Mouse (Mus musculus): ENCODE measurements around the gene Ubac1. TPM values are rescaled to one million over a fixed set of nuclear protein-coding genes. Genes with fewer than 3 reads are reported as not detected.

The Ubac1 gene
- polyA plus RNA-seq, 1 experiment from 2014 or later, result 93.6 TPM

DNA sequence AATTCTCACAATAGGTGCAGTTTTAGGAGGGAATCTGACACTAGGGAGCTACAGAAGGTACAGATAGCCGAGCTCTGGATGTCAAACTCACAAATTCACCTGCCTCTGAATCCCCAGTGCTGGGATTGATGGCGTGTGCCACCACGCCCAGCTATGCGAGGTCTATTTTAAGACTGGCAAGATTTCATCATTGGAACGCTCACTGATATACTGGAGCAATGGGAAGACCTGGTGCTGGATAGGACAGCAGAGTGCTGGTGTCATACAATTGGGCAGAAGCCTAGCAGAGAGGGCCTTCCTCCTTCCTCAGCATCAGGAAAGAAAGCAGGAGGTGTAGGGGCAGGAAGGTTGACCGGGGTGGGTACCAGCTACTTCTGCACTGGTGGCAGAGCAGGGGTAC lies 33.7 kb downstream of the Ubac1 start:
- H3K4me2 ChIP-seq, result no peak overlapping the region
- 83% methylated on average over 6 of the region's 6 CpGs for WGBS
- H3K27ac ChIP-seq, result no peak overlapping the region
- H3K27me3 ChIP-seq, result no peaks in the 10 kb centered on the region
- no peak for ATAC-seq (ENCODE audit: insufficient number of reproducible peaks, insufficient read depth, low FRiP score, low TSS enrichment, low read depth)
- no peak overlapping the region for H3K9ac ChIP-seq
- H3K9me3 ChIP-seq, result no peaks in the 10 kb centered on the region
- peaks cover 7% of the 10 kb centered on the region for H3K4me1 ChIP-seq
- no peak overlapping the region for H3K4me3 ChIP-seq
- no peaks in the 10 kb centered on the region for H3K36me3 ChIP-seq

DNA sequence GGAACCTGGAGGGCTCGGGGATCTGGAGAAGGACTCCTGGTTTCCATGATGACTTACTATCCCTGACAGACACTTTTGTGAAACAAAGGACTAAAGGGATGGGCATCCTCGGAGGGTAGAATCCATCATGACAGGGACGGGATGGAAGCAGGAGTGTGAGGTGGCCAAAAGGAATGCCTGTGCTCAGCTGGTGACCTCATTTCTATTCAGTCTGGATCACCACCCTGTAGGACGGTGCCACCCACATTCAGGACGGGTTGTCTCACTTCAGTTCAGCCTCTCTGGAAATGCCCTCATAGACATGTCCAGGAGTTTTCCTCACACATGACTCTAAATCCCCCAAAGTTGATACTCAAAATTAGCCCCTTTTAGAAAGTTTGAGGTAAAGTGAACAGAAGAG lies 34.9 kb downstream of the Ubac1 start:
- no peak overlapping the region for H3K27ac ChIP-seq
- no peak overlapping the region for H3K4me3 ChIP-seq
- H3K4me1 ChIP-seq, result peaks cover 8% of the 10 kb centered on the region
- no peaks in the 10 kb centered on the region for H3K9me3 ChIP-seq
- no peaks in the 10 kb centered on the region for H3K27me3 ChIP-seq
- H3K9ac ChIP-seq, result no peak overlapping the region
- no peak for ATAC-seq (ENCODE audit: insufficient number of reproducible peaks, insufficient read depth, low FRiP score, low TSS enrichment, low read depth)
- WGBS, result 73% methylated on average over 5 of the region's 5 CpGs
- no peaks in the 10 kb centered on the region for H3K36me3 ChIP-seq
- no peak overlapping the region for H3K4me2 ChIP-seq

DNA sequence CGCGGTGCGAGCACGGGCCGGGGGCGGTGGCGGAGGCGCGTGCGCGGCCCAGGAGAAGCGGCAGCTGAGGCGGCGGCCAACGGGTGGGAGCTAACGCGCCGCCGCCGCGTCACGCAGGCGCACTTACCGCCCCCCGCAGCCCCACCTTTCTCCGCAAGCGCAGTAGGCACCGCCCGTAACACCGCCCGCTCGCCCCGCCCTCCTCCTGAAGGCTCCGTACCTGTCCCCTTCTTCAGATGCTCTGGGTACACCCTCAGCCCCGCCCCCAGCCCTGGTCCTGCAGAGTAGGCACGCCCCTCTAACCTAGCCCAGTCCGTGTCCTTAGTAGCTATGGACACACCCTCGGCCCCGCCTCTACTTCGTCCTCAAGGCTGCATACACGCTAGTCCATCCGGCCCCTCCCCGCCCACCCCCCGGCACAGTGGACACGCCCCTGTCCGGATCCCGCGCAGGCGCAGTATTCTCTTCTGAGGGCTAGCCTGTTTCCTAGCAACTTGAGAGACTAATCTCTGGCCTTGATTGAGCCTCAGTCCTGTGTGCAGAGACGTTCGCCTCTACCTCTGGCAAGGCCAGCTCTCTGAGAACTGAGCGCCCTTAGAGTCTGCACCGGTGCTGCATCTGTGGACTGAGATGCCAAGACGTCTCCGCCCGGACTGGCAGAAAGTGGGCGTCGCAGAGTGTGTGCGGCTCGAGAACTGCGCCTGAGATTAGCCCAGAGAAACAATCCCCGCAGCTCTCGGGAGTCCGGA lies 38.2 kb downstream of the Ubac1 start, which contains the start of gene Camsap1:
TSS of gene Camsap1 (minus strand) at position 124 of the 749 bp plus-strand sequence.
- no peaks in the 10 kb centered on the region for H3K27me3 ChIP-seq
- H3K36me3 ChIP-seq, result no peaks in the 10 kb centered on the region
- peak; percentile 99 for ATAC-seq (ENCODE audit: insufficient number of reproducible peaks, insufficient read depth, low FRiP score, low TSS enrichment, low read depth)
- WGBS, result under 1% methylated on average over 53 of the region's 64 CpGs
- peak within 1 kb of the TSS; percentile 90 for H3K4me2 ChIP-seq
- H3K9ac ChIP-seq, result peak within 1 kb of the TSS; percentile 97
- peak within 1 kb of the TSS; percentile 96 for H3K4me3 ChIP-seq
- H3K27ac ChIP-seq, result peak within 1 kb of the TSS; percentile 93
- peaks cover 34% of the 10 kb centered on the region for H3K4me1 ChIP-seq
- no peaks in the 10 kb centered on the region for H3K9me3 ChIP-seq

DNA sequence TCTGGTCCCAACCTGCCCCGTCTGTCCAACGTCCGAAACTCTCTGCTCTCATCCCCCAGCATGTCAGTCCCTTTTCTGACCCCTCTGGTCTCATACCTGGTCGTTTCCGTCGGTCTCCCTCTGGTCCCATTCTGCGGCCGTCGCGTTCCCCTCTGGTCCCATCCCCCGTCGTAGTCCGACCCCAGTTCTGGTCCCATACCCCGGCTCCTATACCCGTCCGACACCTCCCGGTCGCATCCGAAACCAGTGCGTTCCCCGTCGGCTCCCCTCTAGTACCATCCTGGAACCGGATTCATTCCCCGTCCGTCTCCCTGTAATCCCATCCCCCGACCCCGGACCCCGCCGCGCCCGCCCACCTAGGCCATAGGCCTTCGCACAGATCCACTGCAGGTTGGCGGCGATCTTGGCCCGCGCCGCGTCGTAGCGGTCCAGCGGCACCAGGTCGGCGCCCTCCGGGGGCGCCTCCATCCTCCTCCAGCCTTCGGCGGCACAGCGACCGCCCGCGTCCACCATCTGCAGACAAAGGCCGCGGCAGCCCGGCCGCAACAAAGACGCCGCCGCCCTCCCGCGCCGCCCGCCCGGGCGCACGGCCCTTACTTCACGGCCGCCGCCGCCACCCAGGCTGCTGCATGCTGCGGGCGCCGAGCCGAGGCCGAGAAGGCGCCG lies 39.0 kb downstream of the Ubac1 start:
- peaks cover 40% of the 10 kb centered on the region for H3K4me1 ChIP-seq
- peak overlapping the region; percentile 93 for H3K27ac ChIP-seq
- peak overlapping the region; percentile 97 for H3K9ac ChIP-seq
- no peaks in the 10 kb centered on the region for H3K36me3 ChIP-seq
- ATAC-seq (ENCODE audit: insufficient number of reproducible peaks, insufficient read depth, low FRiP score, low TSS enrichment, low read depth), result 0 out of 2 replicates have a peak, but pooled peaks have one; percentile 8
- peak overlapping the region; percentile 90 for H3K4me2 ChIP-seq
- no peaks in the 10 kb centered on the region for H3K27me3 ChIP-seq
- H3K4me3 ChIP-seq, result peak overlapping the region; percentile 96
- WGBS, result under 1% methylated on average over 69 of the region's 76 CpGs
- no peaks in the 10 kb centered on the region for H3K9me3 ChIP-seq

DNA sequence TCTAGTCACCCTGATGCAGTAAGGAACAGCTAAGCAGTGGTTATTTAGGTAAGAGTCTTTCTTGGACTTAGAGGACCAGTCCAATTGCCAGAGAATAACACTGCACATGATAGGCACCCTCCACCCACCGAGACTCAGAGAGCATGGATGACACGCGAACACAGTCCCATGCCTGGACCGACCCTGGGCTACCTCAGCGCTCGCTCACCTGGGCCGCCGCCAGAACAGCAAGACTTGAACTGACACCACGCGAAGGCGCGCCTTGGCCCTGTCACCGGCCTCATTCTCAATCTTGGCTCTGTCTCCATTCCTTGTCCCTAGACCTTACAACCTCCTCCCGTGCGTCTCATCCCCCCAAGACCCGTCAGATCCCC lies 39.5 kb downstream of the Ubac1 start:
- peak overlapping the region; percentile 93; the same call in 1 of the 2 replicates for H3K27ac ChIP-seq
- 0% methylated on average over 16 of the region's 16 CpGs for WGBS
- H3K27me3 ChIP-seq, result no peaks in the 10 kb centered on the region
- peak overlapping the region; percentile 97 for H3K9ac ChIP-seq
- no peak for ATAC-seq (ENCODE audit: insufficient number of reproducible peaks, insufficient read depth, low FRiP score, low TSS enrichment, low read depth)
- H3K4me1 ChIP-seq, result peaks cover 40% of the 10 kb centered on the region
- H3K36me3 ChIP-seq, result no peaks in the 10 kb centered on the region
- no peaks in the 10 kb centered on the region for H3K9me3 ChIP-seq
- H3K4me2 ChIP-seq, result peak overlapping the region; percentile 90
- H3K4me3 ChIP-seq, result peak overlapping the region; percentile 96

DNA sequence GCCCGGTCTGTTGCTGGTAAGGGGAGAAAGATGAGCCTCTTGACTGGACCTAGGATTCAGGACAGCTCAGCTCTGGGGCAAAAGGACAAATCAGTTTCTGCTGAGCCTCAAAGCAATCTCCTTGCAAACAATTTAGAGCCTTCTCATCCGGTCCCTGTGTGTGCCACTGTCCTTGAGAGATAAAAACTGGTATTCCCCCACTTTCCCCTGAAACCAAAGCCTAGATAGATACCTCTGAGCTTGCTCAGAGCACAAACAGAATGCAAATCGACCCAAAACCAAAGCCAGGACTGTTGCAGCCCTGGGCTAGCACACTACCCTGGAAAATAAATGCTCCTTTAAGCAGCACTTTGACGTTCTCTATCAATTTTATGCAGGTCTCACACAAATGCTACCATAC lies 42.5 kb downstream of the Ubac1 start:
- no peak for ATAC-seq (ENCODE audit: insufficient number of reproducible peaks, insufficient read depth, low FRiP score, low TSS enrichment, low read depth)
- no peak overlapping the region for H3K27ac ChIP-seq
- peaks cover 35% of the 10 kb centered on the region for H3K4me1 ChIP-seq
- no peaks in the 10 kb centered on the region for H3K27me3 ChIP-seq
- 81% methylated on average over 4 of the region's 4 CpGs for WGBS
- no peaks in the 10 kb centered on the region for H3K9me3 ChIP-seq
- H3K9ac ChIP-seq, result 0 out of 2 replicates have a peak overlapping the region, but pooled peaks have one; percentile 27
- H3K36me3 ChIP-seq, result no peaks in the 10 kb centered on the region
- H3K4me3 ChIP-seq, result no peak overlapping the region
- no peak overlapping the region for H3K4me2 ChIP-seq

DNA sequence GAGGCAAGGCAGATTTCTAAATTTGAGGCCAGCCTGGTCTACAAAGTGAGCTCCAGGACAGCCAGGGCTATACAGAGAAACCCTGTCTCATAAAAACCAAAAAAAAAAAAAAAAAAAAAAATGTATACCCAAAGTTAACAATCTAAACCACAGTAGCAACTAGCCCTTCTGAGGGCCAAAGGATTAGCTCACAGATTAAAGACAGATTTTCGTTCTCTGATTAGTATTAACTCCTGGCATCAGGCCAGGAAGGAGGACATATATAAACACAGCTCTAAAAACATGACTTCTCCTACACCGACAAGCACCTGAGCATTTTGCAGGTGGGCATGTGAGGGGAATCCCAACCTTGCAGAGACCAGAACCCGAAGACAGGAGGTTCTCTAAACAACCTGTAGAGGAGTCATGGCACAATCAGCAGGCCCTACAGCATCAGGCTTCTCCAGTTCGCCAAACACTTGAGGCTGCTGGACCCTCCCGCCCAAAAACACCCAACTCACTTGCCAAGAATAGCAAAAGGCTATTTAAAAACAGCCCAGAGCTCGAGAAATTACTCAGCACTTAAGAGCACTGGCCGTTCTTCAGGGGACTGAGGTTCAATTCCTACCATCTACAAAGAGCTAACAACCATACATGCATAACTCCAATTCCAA lies 43.8 kb downstream of the Ubac1 start:
- no peak overlapping the region for H3K27ac ChIP-seq
- 66% methylated on average over 7 of the region's 7 CpGs for WGBS
- no peaks in the 10 kb centered on the region for H3K27me3 ChIP-seq
- H3K9me3 ChIP-seq, result no peaks in the 10 kb centered on the region
- H3K36me3 ChIP-seq, result 0 out of 2 replicates have a peak, but pooled peaks cover 3% of the 10 kb centered on the region
- H3K4me1 ChIP-seq, result peaks cover 33% of the 10 kb centered on the region
- ATAC-seq (ENCODE audit: insufficient number of reproducible peaks, insufficient read depth, low FRiP score, low TSS enrichment, low read depth), result no peak
- no peak overlapping the region for H3K4me2 ChIP-seq
- H3K9ac ChIP-seq, result no peak overlapping the region
- H3K4me3 ChIP-seq, result no peak overlapping the region

DNA sequence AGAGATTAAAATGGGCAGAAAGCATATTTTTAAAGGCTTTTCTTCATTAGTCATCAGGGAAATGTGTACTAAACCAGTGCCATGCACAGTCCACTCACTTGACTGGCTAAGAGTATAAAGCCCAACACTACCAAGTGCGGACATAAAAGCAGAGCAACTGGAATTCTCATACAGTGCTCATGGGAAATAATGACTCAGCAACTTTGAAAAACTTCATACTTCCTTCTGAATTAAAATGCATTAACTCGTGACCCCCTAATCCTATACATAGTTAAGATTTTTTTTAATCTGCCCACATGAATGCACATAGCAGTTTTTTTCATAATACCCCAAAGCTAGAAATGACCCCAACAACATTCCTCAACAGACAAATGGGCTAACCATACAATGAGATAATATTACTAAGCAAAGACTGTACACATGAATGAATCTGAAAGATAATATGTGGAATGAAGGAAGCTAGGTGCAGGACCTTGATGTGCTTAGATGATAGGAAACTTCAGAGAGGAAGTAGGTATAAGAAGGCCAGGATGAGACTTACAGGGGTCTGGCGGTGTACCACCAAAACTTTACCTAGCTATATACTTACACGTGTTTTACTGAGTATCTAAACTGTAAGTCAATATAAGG lies 46.3 kb downstream of the Ubac1 start:
- 86% methylated on average over 4 of the region's 4 CpGs for WGBS

DNA sequence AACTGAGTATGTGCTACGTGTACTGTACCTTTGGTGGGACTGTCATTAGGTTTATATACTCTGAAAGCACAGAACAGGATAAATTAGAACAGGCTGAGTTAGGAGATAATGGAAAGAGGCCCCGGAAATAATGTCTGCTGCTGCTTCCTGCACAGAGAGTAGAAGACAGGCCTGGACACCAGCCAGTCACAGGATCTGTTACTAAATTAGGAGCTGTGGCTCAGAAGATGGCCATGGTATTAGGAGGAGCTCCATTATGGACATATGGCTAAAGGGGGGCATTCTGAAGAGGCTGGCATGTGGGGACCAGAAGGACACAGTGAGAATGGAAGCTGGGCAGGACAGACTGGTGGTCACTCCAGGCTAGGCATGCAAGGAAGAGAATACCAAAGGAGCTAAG lies 51.1 kb downstream of the Ubac1 start:
- no peak overlapping the region for H3K4me3 ChIP-seq
- no peak for ATAC-seq (ENCODE audit: insufficient number of reproducible peaks, insufficient read depth, low FRiP score, low TSS enrichment, low read depth)
- H3K9ac ChIP-seq, result no peak overlapping the region
- no peaks in the 10 kb centered on the region for H3K9me3 ChIP-seq
- H3K4me1 ChIP-seq, result peaks cover 8% of the 10 kb centered on the region; the same call in 1 of the 2 replicates
- no peak overlapping the region for H3K4me2 ChIP-seq
- no peaks in the 10 kb centered on the region for H3K27me3 ChIP-seq
- H3K27ac ChIP-seq, result no peak overlapping the region
- WGBS, result 75% methylated on average over 2 of the region's 2 CpGs
- peaks cover 33% of the 10 kb centered on the region for H3K36me3 ChIP-seq

More for the DNA sequence above, 46.3 kb downstream of the Ubac1 start:
- H3K36me3 ChIP-seq, result 0 out of 2 replicates have a peak, but pooled peaks cover 6% of the 10 kb centered on the region
- H3K27me3 ChIP-seq, result no peaks in the 10 kb centered on the region
- ATAC-seq (ENCODE audit: insufficient number of reproducible peaks, insufficient read depth, low FRiP score, low TSS enrichment, low read depth), result no peak
- H3K4me1 ChIP-seq, result peaks cover 26% of the 10 kb centered on the region
- H3K27ac ChIP-seq, result no peak overlapping the region
- H3K9me3 ChIP-seq, result no peaks in the 10 kb centered on the region
- H3K4me2 ChIP-seq, result no peak overlapping the region
- no peak overlapping the region for H3K9ac ChIP-seq
- H3K4me3 ChIP-seq, result no peak overlapping the region

DNA sequence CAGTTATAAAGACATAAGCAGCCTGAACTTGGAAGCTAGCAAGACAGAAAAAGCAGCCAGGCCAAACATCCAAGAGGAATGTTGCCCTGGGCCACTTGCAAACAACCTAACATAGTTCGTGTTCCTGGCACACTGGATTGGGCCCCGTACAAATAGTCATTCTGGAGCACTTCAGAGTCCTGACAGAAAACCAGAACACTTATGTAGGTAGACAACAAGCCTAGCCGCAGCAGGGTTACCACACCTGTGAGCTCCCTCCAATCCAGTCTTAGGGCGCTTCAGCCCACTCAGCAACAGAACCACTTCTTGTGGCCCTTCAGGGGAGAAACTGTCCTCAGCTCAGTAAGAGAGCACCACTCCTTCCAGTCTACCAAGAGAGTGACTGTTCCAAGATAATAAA lies 52.2 kb downstream of the Ubac1 start:
- peaks cover 8% of the 10 kb centered on the region; the same call in 1 of the 2 replicates for H3K4me1 ChIP-seq
- H3K36me3 ChIP-seq, result peaks cover 44% of the 10 kb centered on the region
- H3K4me3 ChIP-seq, result no peak overlapping the region
- no peak for ATAC-seq (ENCODE audit: insufficient number of reproducible peaks, insufficient read depth, low FRiP score, low TSS enrichment, low read depth)
- 79% methylated on average over 4 of the region's 4 CpGs for WGBS
- no peak overlapping the region for H3K9ac ChIP-seq
- no peak overlapping the region for H3K27ac ChIP-seq
- H3K4me2 ChIP-seq, result no peak overlapping the region
- no peaks in the 10 kb centered on the region for H3K27me3 ChIP-seq
- H3K9me3 ChIP-seq, result no peaks in the 10 kb centered on the region

DNA sequence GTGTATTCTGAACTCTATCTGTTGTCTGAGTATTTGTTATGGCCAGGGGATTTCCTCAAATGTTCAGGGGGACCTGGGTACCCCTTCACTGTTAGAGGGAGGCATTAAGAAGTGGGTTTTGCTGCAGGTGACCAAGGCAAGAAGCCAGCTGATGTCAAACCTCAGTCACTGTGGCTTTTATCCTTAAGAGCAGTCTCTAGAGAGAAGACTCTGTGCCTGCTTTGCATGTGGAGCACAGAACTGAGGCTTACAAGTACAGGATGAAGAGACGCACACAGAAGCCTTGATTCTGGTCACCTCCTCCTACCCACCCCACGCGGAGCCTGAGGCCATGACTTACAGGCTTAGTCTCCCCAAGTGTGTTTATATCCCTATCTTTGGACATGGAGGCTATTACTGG lies 72.3 kb downstream of the Ubac1 start:
- H3K27me3 ChIP-seq, result no peaks in the 10 kb centered on the region
- WGBS, result 83% methylated on average over 3 of the region's 3 CpGs
- no peak for ATAC-seq (ENCODE audit: insufficient number of reproducible peaks, insufficient read depth, low FRiP score, low TSS enrichment, low read depth)
- no peaks in the 10 kb centered on the region for H3K4me1 ChIP-seq
- no peak overlapping the region for H3K4me3 ChIP-seq
- H3K9ac ChIP-seq, result no peak overlapping the region
- no peak overlapping the region for H3K4me2 ChIP-seq
- no peaks in the 10 kb centered on the region for H3K9me3 ChIP-seq
- H3K27ac ChIP-seq, result no peak overlapping the region
- H3K36me3 ChIP-seq, result peaks cover 80% of the 10 kb centered on the region

All from embryonic facial prominence, embryonic 13.5 days (tissue).